Mouse (Mus musculus): ENCODE measurements around the gene Cftr. TPM values are rescaled to one million over a fixed set of nuclear protein-coding genes. Genes with fewer than 3 reads are reported as not detected.
A peak's percentile ranks its signal among the peaks of the same experiment; 100 is the strongest.

Cftr gene
- total RNA-seq (2021) = under 1 TPM; 0.34 to 0.36 TPM

GRCm38 (mm10) chr6:18170311-18170922 lies at the start of gene Cftr:
Gene Cftr, plus strand, starts transcription at chr6:18170687.
- DNase-seq = no peak

- no peak for DNase-seq
Observed at GRCm38 (mm10) chr6:18127206-18127983, 43.1 kb upstream of the Cftr start.

DNA sequence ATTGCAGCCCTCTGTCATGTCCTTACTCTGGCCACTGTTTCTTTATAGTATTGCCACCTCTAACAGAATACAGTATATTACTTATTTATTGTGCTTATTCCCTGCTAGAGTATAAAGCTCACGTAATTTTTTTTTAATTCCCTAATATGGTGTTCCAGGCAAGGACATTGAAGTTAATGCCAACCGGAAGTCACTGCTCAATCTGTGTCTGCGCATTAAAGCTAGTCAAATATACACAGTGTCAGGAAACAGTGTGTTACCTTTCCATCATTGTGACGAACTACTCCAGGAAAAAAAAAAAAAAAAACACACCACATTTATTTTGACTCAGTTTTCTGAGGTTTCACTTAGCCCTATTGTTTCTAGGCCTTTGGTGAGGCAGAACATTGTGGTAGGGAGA lies 42.4 kb upstream of the Cftr start:
- no peak for DNase-seq

GRCm38 (mm10) chr6:18135246-18135645 lies 35.2 kb upstream of the Cftr start:
- no peak for DNase-seq

DNA sequence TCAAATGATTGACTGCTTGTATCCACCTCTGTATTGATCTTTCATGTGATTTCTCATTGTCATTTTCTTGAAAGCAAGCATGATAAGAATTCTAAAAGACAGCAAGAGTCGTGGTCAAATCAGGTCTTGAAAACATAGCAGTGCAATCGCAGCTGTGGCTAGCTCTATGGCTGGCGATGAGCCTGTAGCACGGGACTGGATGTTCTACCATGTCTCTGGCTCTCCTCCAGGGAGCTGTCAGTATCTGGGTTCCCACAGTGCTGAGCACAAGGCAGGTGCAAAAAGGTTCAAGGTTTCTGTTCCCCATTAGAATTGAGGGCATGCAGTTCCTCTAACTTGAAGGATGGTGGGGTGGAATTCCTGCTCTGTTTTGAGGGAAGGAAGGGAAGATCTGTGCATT lies 17.5 kb upstream of the Cftr start:
- DNase-seq = peak; percentile 49

GRCm38 (mm10) chr6:18169618-18170017 lies 869 bp upstream of the Cftr start:
- DNase-seq = no peak

DNA sequence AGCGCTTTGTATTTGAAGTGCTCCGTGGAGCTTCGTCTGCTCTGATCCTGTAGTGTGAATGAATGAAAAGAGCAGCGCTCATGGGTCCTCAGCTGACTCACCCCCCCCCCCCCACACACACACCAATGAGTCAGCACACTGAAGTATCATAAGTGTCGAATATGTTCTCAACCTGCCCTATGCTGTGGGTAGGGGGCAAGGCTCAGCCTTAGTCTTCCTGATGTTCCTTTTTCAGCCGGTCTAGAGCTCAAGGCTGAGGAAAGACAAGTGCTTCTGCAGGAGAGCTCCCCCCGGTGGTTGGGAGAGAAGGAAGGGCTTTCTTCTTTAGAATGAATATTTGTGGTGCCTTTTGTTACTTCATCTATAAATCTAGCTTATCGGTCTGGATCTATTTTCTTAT lies 1.1 kb downstream of the Cftr start:
- DNase-seq = peak; percentile 14

DNA sequence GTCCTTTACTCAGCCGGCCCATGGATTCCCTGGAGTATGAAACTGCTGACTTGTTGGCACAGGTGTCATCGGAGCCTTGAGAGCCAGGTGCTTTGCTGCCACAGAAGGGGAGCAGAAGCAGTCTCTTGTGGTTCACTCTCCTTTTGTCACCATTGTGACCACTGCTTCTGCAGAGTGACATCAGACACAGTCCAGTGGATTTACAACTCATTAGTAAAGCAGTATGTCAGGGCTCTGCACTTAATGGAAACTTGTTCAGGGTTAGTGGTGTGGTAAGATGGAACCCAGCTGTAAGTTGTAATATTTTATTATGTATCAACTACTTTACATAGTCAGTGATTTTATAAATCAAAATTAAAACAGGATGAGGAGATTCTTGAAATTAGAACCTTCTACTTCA lies 7.0 kb downstream of the Cftr start:
- no peak for DNase-seq

- no peak for DNase-seq
Observed at GRCm38 (mm10) chr6:18180665-18181064, 10.2 kb downstream of the Cftr start.

GRCm38 (mm10) chr6:18182903-18183302 lies 12.4 kb downstream of the Cftr start:
- no peak for DNase-seq

DNA sequence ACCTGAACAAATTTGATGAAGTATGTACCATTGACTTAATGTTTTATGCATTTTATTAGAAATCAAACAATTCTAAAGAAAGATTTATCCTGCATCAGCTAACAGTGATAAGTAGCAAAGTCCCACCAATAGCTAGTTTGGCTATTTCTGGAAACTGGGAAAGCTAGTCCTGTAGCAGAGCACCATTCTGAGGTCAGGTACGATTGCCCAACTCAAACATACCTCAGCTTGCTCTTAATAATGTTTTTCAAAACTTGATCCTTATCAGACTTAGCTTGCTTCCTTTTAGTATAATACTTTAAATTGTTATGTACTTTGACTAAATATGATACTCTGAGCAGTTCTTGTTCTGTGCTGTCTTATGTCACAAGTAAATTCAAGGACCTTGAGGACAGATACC lies 50.2 kb downstream of the Cftr start:
- DNase-seq = no peak

- DNase-seq = no peak
Observed at GRCm38 (mm10) chr6:18223206-18223605, 52.7 kb downstream of the Cftr start.

- no peak for DNase-seq
Observed at GRCm38 (mm10) chr6:18225157-18225556, 54.7 kb downstream of the Cftr start.

GRCm38 (mm10) chr6:18246495-18246894 lies 76.0 kb downstream of the Cftr start:
- DNase-seq = no peak

GRCm38 (mm10) chr6:18247891-18248463 lies 77.5 kb downstream of the Cftr start:
- no peak for DNase-seq

GRCm38 (mm10) chr6:18248464-18248863 lies 78.0 kb downstream of the Cftr start:
- no peak for DNase-seq

- DNase-seq = no peak
Observed at GRCm38 (mm10) chr6:18254586-18254985, 84.1 kb downstream of the Cftr start.

DNA sequence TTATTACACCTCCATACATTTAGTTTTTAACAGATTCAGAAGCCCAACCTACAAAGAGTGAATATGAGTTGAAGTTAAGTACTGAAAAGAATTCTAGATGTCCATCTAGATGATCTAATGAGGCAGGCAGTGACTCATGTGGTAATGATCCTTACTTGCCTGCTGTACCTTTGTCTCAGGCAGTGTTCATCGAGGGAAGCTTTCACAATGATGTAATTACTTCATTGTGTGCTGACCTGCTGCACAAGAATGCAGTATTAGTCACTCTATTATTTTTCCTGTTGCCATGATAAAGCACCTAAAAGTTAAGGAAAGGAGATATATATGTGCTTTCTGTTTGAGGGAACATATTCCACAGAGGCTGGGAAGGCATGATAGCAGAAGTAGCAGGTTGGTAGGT lies 100.5 kb downstream of the Cftr start:
- DNase-seq = no peak

DNA sequence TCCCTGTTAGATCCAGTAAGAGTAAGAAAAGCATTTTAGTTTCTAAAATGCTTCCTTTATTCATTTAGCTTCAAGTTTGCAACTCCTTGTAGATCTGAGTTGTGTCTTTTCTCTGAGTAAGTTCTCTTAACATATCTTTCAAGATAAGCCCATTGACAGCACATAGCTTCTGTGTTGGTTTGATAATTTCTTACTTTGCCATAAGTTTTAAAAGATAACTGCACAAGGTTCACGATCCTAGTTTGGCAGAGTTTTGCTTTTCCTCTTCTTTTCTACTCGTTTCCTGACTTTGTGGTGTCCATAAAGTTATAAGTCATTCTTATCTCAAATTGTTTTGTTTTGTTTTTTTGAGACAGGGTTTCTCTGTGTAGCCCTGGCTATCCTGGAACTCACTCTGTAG lies 130.3 kb downstream of the Cftr start:
- DNase-seq = no peak

DNA sequence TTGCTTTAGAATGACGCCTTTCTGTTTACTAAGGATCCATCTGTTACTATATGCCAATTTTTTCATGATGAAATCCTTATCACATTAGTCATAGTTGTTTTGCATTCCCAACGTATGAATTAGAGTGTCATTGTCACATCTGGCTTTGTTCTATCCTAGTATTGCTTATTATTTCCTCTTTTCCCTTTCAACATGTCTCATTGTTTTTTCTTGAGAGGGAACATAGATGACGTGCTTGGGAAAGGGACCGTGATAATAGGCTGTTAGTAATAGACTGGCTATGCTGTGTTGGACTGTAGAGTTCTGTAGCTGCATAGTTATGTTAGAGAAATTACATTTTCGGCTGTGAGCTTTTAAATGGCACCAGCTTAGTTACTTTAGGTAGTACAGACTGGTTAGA lies 131.6 kb downstream of the Cftr start:
- DNase-seq = no peak

DNA sequence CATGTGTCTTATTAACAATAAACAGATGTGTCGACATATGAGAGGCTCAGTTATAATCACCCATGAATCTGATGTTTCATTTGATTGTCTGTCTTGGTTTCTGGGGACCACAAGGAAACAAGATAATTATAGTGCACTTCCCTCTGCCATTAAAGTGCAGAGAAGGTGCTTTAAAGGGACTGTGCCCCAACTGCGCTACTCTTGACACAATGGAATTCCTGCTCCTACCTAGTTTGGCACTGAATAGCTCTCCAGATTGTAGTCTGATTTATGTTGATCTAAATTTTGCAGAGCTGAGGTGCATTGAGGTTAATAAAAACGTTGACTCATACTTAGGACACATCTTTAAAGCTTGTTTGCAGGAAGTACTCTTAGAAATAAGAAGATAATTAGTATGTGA lies 132.7 kb downstream of the Cftr start:
- DNase-seq = no peak

- DNase-seq = no peak
Observed at GRCm38 (mm10) chr6:18305130-18305529, 134.6 kb downstream of the Cftr start.

GRCm38 (mm10) chr6:18310983-18311382 lies 140.5 kb downstream of the Cftr start:
- no peak for DNase-seq

GRCm38 (mm10) chr6:18314365-18314943 lies 144.0 kb downstream of the Cftr start:
- DNase-seq = no peak
